Mouse (Mus musculus): Measurements from ENCODE around the gene Abt1. TPM values are rescaled to one million over a fixed set of nuclear protein-coding genes. Genes with fewer than 3 reads are reported as not detected.

The Abt1 gene
- polyA plus RNA-seq (2015; fragmentation: Nextera tagmentation; extraction: Ambion mirVana): 11.2 TPM in 2 replicates

- peak within 1 kb of the TSS; percentile 37 for H3K27ac ChIP-seq
- H3K9ac ChIP-seq: peak within 1 kb of the TSS; percentile 82
- peak; percentile 88 for ATAC-seq
- peaks cover 3% of the 10 kb centered on the region; the same call in 1 of the 2 replicates for H3K4me1 ChIP-seq (replicated peaks)
- WGBS: under 1% methylated on average over 48 of the region's 48 CpGs
- peak within 1 kb of the TSS; percentile 92 for H3K4me3 ChIP-seq (replicated peaks)
- peaks cover 7% of the 10 kb centered on the region; the same call in 1 of the 2 replicates for H3K36me3 ChIP-seq
- H3K4me2 ChIP-seq (replicated peaks): peak within 1 kb of the TSS; percentile 74
- no peaks in the 10 kb centered on the region for H3K27me3 ChIP-seq (replicated peaks)
- no peaks in the 10 kb centered on the region for H3K9me3 ChIP-seq
These were observed at the start of gene Abt1 for GRCm38 (mm10) chr13:23423286-23424051. Abt1 (minus strand) TSS chr13:23423866.

GRCm38 (mm10) chr13:23466911-23467310 is 43.2 kb upstream of the Abt1 start:
- no peaks in the 10 kb centered on the region for H3K36me3 ChIP-seq
- peak; percentile 61 for ATAC-seq
- no peaks in the 10 kb centered on the region for H3K27me3 ChIP-seq (replicated peaks)
- WGBS: 7% methylated on average over 9 of the region's 9 CpGs
- no peak overlapping the region for H3K4me3 ChIP-seq (replicated peaks)
- peaks cover 12% of the 10 kb centered on the region; the same call in 1 of the 2 replicates for H3K4me1 ChIP-seq (replicated peaks)
- H3K9me3 ChIP-seq: no peaks in the 10 kb centered on the region
- H3K4me2 ChIP-seq (replicated peaks): no peak overlapping the region
- H3K27ac ChIP-seq: no peak overlapping the region
- no peak overlapping the region for H3K9ac ChIP-seq

GRCm38 (mm10) chr13:23466306-23466705 is 42.6 kb upstream of the Abt1 start:
- Histone ChIP-seq H3K4me2 (replicated peaks) (peak overlapping the region; percentile 90), H3K27ac (no peak overlapping the region), H3K4me3 (replicated peaks) (0 out of 2 replicates have a peak overlapping the region, but pooled peaks have one; percentile 52), H3K9ac (no peak overlapping the region), H3K4me1 (replicated peaks) (peaks cover 12% of the 10 kb centered on the region; the same call in 1 of the 2 replicates), H3K36me3 (no peaks in the 10 kb centered on the region), H3K9me3 (no peaks in the 10 kb centered on the region), H3K27me3 (replicated peaks) (no peaks in the 10 kb centered on the region)
- ATAC-seq: no peak
- WGBS: 73% methylated on average over 1 of the region's 1 CpGs

GRCm38 (mm10) chr13:23465600-23466109 is 42.0 kb upstream of the Abt1 start, which contains the start of gene Btn1a1:
Btn1a1 (minus strand) TSS chr13:23465901.
- peak within 1 kb of the TSS; percentile 45 for H3K9ac ChIP-seq
- WGBS: 5% methylated on average over 7 of the region's 7 CpGs
- H3K4me3 ChIP-seq (replicated peaks): peak within 1 kb of the TSS; percentile 52
- H3K4me1 ChIP-seq (replicated peaks): peaks cover 12% of the 10 kb centered on the region; the same call in 1 of the 2 replicates
- H3K27ac ChIP-seq: no peak within 1 kb of the TSS
- 0 out of 2 replicates have a peak, but pooled peaks have one; percentile 24 for ATAC-seq
- peak within 1 kb of the TSS; percentile 90 for H3K4me2 ChIP-seq (replicated peaks)
- H3K27me3 ChIP-seq (replicated peaks): no peaks in the 10 kb centered on the region
- H3K36me3 ChIP-seq: no peaks in the 10 kb centered on the region
- no peaks in the 10 kb centered on the region for H3K9me3 ChIP-seq

- Histone ChIP-seq H3K27me3 (replicated peaks) (no peaks in the 10 kb centered on the region), H3K27ac (no peak overlapping the region), H3K9ac (peak overlapping the region; percentile 45), H3K36me3 (no peaks in the 10 kb centered on the region), H3K4me3 (replicated peaks) (peak overlapping the region; percentile 52), H3K4me1 (replicated peaks) (peaks cover 12% of the 10 kb centered on the region; the same call in 1 of the 2 replicates), H3K9me3 (no peaks in the 10 kb centered on the region), H3K4me2 (replicated peaks) (peak overlapping the region; percentile 90)
- no peak for ATAC-seq
- WGBS: 6% methylated on average over 11 of the region's 11 CpGs
These were observed 41.2 kb upstream of the Abt1 start for GRCm38 (mm10) chr13:23464841-23465366.

- Histone ChIP-seq H3K4me1 (replicated peaks) (peaks cover 12% of the 10 kb centered on the region; the same call in 1 of the 2 replicates), H3K27me3 (replicated peaks) (no peaks in the 10 kb centered on the region), H3K9ac (peak overlapping the region; percentile 49), H3K4me2 (replicated peaks) (peak overlapping the region; percentile 90), H3K4me3 (replicated peaks) (peak overlapping the region; percentile 52), H3K27ac (no peak overlapping the region), H3K36me3 (no peaks in the 10 kb centered on the region), H3K9me3 (no peaks in the 10 kb centered on the region)
- ATAC-seq: peak; percentile 50
- under 1% methylated on average over 29 of the region's 29 CpGs for WGBS
These were observed 40.6 kb upstream of the Abt1 start for GRCm38 (mm10) chr13:23464224-23464637.

GRCm38 (mm10) chr13:23463381-23464223 is 39.9 kb upstream of the Abt1 start:
- peak overlapping the region; percentile 90 for H3K4me2 ChIP-seq (replicated peaks)
- peak overlapping the region; percentile 52 for H3K4me3 ChIP-seq (replicated peaks)
- H3K36me3 ChIP-seq: no peaks in the 10 kb centered on the region
- peak overlapping the region; percentile 49 for H3K9ac ChIP-seq
- H3K27ac ChIP-seq: no peak overlapping the region
- peaks cover 12% of the 10 kb centered on the region; the same call in 1 of the 2 replicates for H3K4me1 ChIP-seq (replicated peaks)
- peak; percentile 76 for ATAC-seq
- WGBS: under 1% methylated on average over 21 of the region's 21 CpGs
- H3K27me3 ChIP-seq (replicated peaks): no peaks in the 10 kb centered on the region
- no peaks in the 10 kb centered on the region for H3K9me3 ChIP-seq

- no peaks in the 10 kb centered on the region for H3K9me3 ChIP-seq
- H3K27me3 ChIP-seq (replicated peaks): no peaks in the 10 kb centered on the region
- H3K4me2 ChIP-seq (replicated peaks): no peak overlapping the region
- no peak for ATAC-seq
- no peaks in the 10 kb centered on the region for H3K36me3 ChIP-seq
- no peak overlapping the region for H3K27ac ChIP-seq
- no peak overlapping the region for H3K4me3 ChIP-seq (replicated peaks)
- peaks cover 12% of the 10 kb centered on the region; the same call in 1 of the 2 replicates for H3K4me1 ChIP-seq (replicated peaks)
- H3K9ac ChIP-seq: no peak overlapping the region
These were observed 39.0 kb upstream of the Abt1 start for GRCm38 (mm10) chr13:23462669-23463068.

- no peaks in the 10 kb centered on the region for H3K36me3 ChIP-seq
- 87% methylated on average over 4 of the region's 4 CpGs for whole genome bisulfite sequencing
- H3K4me2 ChIP-seq (replicated peaks): no peak overlapping the region
- no peak overlapping the region for H3K27ac ChIP-seq
- H3K27me3 ChIP-seq (replicated peaks): no peaks in the 10 kb centered on the region
- no peak overlapping the region for H3K9ac ChIP-seq
- no peak for ATAC-seq
- H3K4me1 ChIP-seq (replicated peaks): peaks cover 12% of the 10 kb centered on the region; the same call in 1 of the 2 replicates
- H3K4me3 ChIP-seq (replicated peaks): no peak overlapping the region
- H3K9me3 ChIP-seq: no peaks in the 10 kb centered on the region
These were observed 38.4 kb upstream of the Abt1 start for GRCm38 (mm10) chr13:23462063-23462462.

- H3K9ac ChIP-seq: no peak overlapping the region
- no peak overlapping the region for H3K4me3 ChIP-seq (replicated peaks)
- no peak overlapping the region for H3K27ac ChIP-seq
- no peak; the same call in 1 of the 2 replicates for ATAC-seq
- 0 out of 2 replicates have a peak overlapping the region, but pooled peaks have one; percentile 17 for H3K4me2 ChIP-seq (replicated peaks)
- no peaks in the 10 kb centered on the region for H3K9me3 ChIP-seq
- no peaks in the 10 kb centered on the region for H3K36me3 ChIP-seq
- no peaks in the 10 kb centered on the region for H3K27me3 ChIP-seq (replicated peaks)
- H3K4me1 ChIP-seq (replicated peaks): peaks cover under 1% of the 10 kb centered on the region; the same call in 1 of the 2 replicates
- 34% methylated on average over 15 of the region's 15 CpGs for WGBS
These were observed 35.7 kb upstream of the Abt1 start for GRCm38 (mm10) chr13:23459264-23459846.

- Histone ChIP-seq H3K4me1 (replicated peaks) (peaks cover 1% of the 10 kb centered on the region; the same call in 1 of the 2 replicates), H3K4me2 (replicated peaks) (peak overlapping the region; percentile 51), H3K9me3 (no peaks in the 10 kb centered on the region), H3K27me3 (replicated peaks) (no peaks in the 10 kb centered on the region), H3K27ac (peak overlapping the region; percentile 83; the same call in 1 of the 2 replicates), H3K9ac (peak overlapping the region; percentile 48), H3K36me3 (no peaks in the 10 kb centered on the region), H3K4me3 (replicated peaks) (peak overlapping the region; percentile 57)
- no peak for ATAC-seq
- 2% methylated on average over 9 of the region's 9 CpGs for WGBS
These were observed 30.3 kb upstream of the Abt1 start for GRCm38 (mm10) chr13:23453926-23454325.

Measured in intestine, embryonic 15.5 days (tissue).